15 mouse cellular contexts compared by ENCODE assay signal in genomic region chr8:35196189-35196588, GRCm38 (mm10).
DNase-seq lines count a peak whose midpoint lies in the region; ATAC-seq and TF ChIP-seq lines count a peak whose summit lies in the region.
"Had no signal": no experiment of that assay in that cellular context is flagged by ENCODE, and none has a peak within 500 bp of the region (broad histone marks: within the 10 kb centered on the region; RNA-seq: fewer than 3 reads in every experiment).

No protein-coding gene starts in this region.

- no peaks in the 10 kb centered on the region for H3K36me3 ChIP-seq in forebrain, embryonic 16.5 days (ENCODE audit: control insufficient read depth, insufficient read depth)
- H3K36me3 ChIP-seq in midbrain, embryonic 14.5 days (ENCODE audit: control insufficient read depth, insufficient read depth, low read length): no peaks in the 10 kb centered on the region

- peaks cover 9% of the 10 kb centered on the region; the same call in 1 of the 2 replicates for H3K4me1 ChIP-seq in forebrain, embryonic 16.5 days (replicated peaks; ENCODE audit: control insufficient read depth, insufficient read depth, low read length)
- H3K4me1 ChIP-seq in midbrain, embryonic 14.5 days (ENCODE audit: control insufficient read depth, insufficient read depth, low read length): peaks cover 8% of the 10 kb centered on the region; the same call in 1 of the 2 replicates
- H3K4me1 ChIP-seq in lung, adult 2 months (ENCODE audit: control insufficient read depth, insufficient read depth, low read length): no peaks in the 10 kb centered on the region

- TF ChIP-seq CTCF in lung, adult 2 months (IDR thresholded peaks at IDR 0.05; ENCODE audit: insufficient read depth, low read length): no peak

- peak; percentile 31 for DNase-seq in adrenal gland, postnatal 10 days
- no peak for DNase-seq in adrenal gland, postnatal 25 days
- peak; percentile 36 for DNase-seq in Muller cell, postnatal 12 days (ENCODE audit: inconsistent ontology term)
- DNase-seq in midbrain, embryonic 14.5 days: peak; percentile 64
- no peak for DNase-seq in c-Kit-positive CD71-positive TER-119-positive erythroid progenitor cells, embryonic 14.5 days (ENCODE audit: low spot score)
- no peak for DNase-seq in lung, adult 2 months
- no peak for DNase-seq in left cerebral cortex, adult 9 months (ENCODE audit: low spot score in 2 of 2)
- DNase-seq: cerebellum, adult 18-20 months; gastrocnemius, adult 2 months; heart, adult 2 months; heart, postnatal 14 days; lung, adult 18-20 months had no signal

- peak; percentile 61; the same call in 1 of the 2 replicates for ATAC-seq in forebrain, embryonic 16.5 days
- peak; percentile 43; the same call in 1 of the 2 replicates for ATAC-seq in midbrain, embryonic 14.5 days (ENCODE audit: low FRiP score, low TSS enrichment)
- ATAC-seq: intestine, embryonic 16.5 days had no signal

- no peaks in the 10 kb centered on the region for H3K9me3 ChIP-seq in forebrain, embryonic 16.5 days (ENCODE audit: control insufficient read depth, low read length)
- no peaks in the 10 kb centered on the region for H3K9me3 ChIP-seq in midbrain, embryonic 14.5 days (ENCODE audit: control insufficient read depth, low read length)

- no peak overlapping the region for H3K4me3 ChIP-seq in forebrain, embryonic 16.5 days (replicated peaks; ENCODE audit: low read length)
- no peak overlapping the region for H3K4me3 ChIP-seq in midbrain, embryonic 14.5 days (replicated peaks; ENCODE audit: low read depth, low read length)
- H3K4me3 ChIP-seq in lung, adult 2 months (replicated peaks; ENCODE audit: extremely low read depth, low read depth, low read length): no peak overlapping the region
- H3K4me3 ChIP-seq: erythroblast, embryonic 14.5 days; gastrocnemius, adult 2 months; heart, adult 2 months had no signal

- no peaks in the 10 kb centered on the region for H3K27me3 ChIP-seq in forebrain, embryonic 16.5 days (replicated peaks; ENCODE audit: control insufficient read depth, insufficient read depth, low read length)
- H3K27me3 ChIP-seq in midbrain, embryonic 14.5 days (ENCODE audit: control insufficient read depth, insufficient read depth, low read length): no peaks in the 10 kb centered on the region

- H3K9ac ChIP-seq in forebrain, embryonic 16.5 days (replicated peaks; ENCODE audit: low read depth, low read length): no peak overlapping the region
- no peak overlapping the region for H3K9ac ChIP-seq in midbrain, embryonic 14.5 days (replicated peaks; ENCODE audit: low read length)

- H3K27ac ChIP-seq in forebrain, embryonic 16.5 days (ENCODE audit: low read length): no peak overlapping the region
- H3K27ac ChIP-seq in midbrain, embryonic 14.5 days (replicated peaks; ENCODE audit: low read depth, low read length): 0 out of 2 replicates have a peak overlapping the region, but pooled peaks have one; percentile 3
- H3K27ac ChIP-seq: gastrocnemius, adult 2 months; heart, adult 2 months had no signal

- H3K4me2 ChIP-seq in forebrain, embryonic 16.5 days (ENCODE audit: low read length): no peak overlapping the region
- H3K4me2 ChIP-seq in midbrain, embryonic 14.5 days (ENCODE audit: low read length): no peak overlapping the region

- WGBS in forebrain, embryonic 16.5 days: 6% methylated on average over 4 of the region's 4 CpGs
- WGBS in midbrain, embryonic 14.5 days: 3% methylated on average over 4 of the region's 4 CpGs
- 58% methylated on average over 4 of the region's 4 CpGs for WGBS in lung, adult 2 months

- no peak for TF ChIP-seq POLR2A in lung, adult 2 months (IDR thresholded peaks at IDR 0.05; ENCODE audit: borderline replicate concordance, extremely low read depth, low read depth, low read length)

Comparison
In these comparisons a context has a peak if more than half of its experiments do, and no peak if none do; other contexts are left out.
1. DNase-seq: peak in adrenal gland, postnatal 10 days (single experiment), Muller cell, postnatal 12 days (single experiment) and midbrain, embryonic 14.5 days (single experiment); none in adrenal gland, postnatal 25 days (single experiment), c-Kit-positive CD71-positive TER-119-positive erythroid progenitor cells, embryonic 14.5 days (single experiment), lung, adult 2 months (single experiment) and left cerebral cortex, adult 9 months (0 of 2).